Mouse (Mus musculus): ENCODE data around the gene 1700028P14Rik.

- TF ChIP-seq ZC3H11A (IDR thresholded peaks at IDR 0.05; ENCODE audit: borderline replicate concordance, low read depth, low read length), result no peak
- no peak for TF ChIP-seq ZNF384 (IDR thresholded peaks at IDR 0.05; ENCODE audit: low read depth, low read length)
- TF ChIP-seq CHD2 (IDR thresholded peaks at IDR 0.05; ENCODE audit: low read depth, low read length), result no peak
- no peak for TF ChIP-seq MAFK (IDR thresholded peaks at IDR 0.05; ENCODE audit: insufficient read depth, low read depth, low read length)
- TF ChIP-seq HCFC1 (IDR thresholded peaks at IDR 0.05; ENCODE audit: borderline replicate concordance, insufficient read depth, low read length), result no peak
Observed at GRCm38 (mm10) chr19:23535700-23536099, 116.9 kb downstream of the 1700028P14Rik start.
